Mouse (Mus musculus): Measurements from ENCODE around the gene Pik3r6. TPM values are rescaled to one million over a fixed set of nuclear protein-coding genes. Genes with fewer than 3 reads are reported as not detected.

The Pik3r6 gene
- polyA plus RNA-seq, 1 experiment from 2014 or later, result 0.79 TPM

GRCm38 (mm10) chr11:68513969-68514368, 11.2 kb downstream of the Pik3r6 start:
- no peak overlapping the region for H3K4me2 ChIP-seq (ENCODE audit: low read depth, low read length)
- no peak for ATAC-seq (ENCODE audit: low read depth)
- H3K27ac ChIP-seq (ENCODE audit: low read depth, low read length), result no peak overlapping the region
- H3K4me1 ChIP-seq (ENCODE audit: control insufficient read depth, insufficient read depth, low read length), result no peaks in the 10 kb centered on the region
- no peaks in the 10 kb centered on the region for H3K36me3 ChIP-seq (ENCODE audit: control insufficient read depth, insufficient read depth, low read length)
- H3K4me3 ChIP-seq (ENCODE audit: low read depth, low read length), result no peak overlapping the region
- H3K9me3 ChIP-seq (ENCODE audit: control insufficient read depth, low read length), result no peaks in the 10 kb centered on the region
- no peak overlapping the region for H3K9ac ChIP-seq (replicated peaks; ENCODE audit: low read depth, low read length)
- 46% methylated on average over 3 of the region's 3 CpGs for WGBS
- no peaks in the 10 kb centered on the region for H3K27me3 ChIP-seq (ENCODE audit: control insufficient read depth, insufficient read depth, low read length)

GRCm38 (mm10) chr11:68519362-68519761, 16.5 kb downstream of the Pik3r6 start:
- Histone ChIP-seq H3K27ac (ENCODE audit: low read depth, low read length) (no peak overlapping the region), H3K4me3 (ENCODE audit: low read depth, low read length) (no peak overlapping the region), H3K4me2 (ENCODE audit: low read depth, low read length) (no peak overlapping the region), H3K36me3 (ENCODE audit: control insufficient read depth, insufficient read depth, low read length) (no peaks in the 10 kb centered on the region), H3K9ac (replicated peaks; ENCODE audit: low read depth, low read length) (no peak overlapping the region), H3K27me3 (ENCODE audit: control insufficient read depth, insufficient read depth, low read length) (no peaks in the 10 kb centered on the region), H3K4me1 (ENCODE audit: control insufficient read depth, insufficient read depth, low read length) (no peaks in the 10 kb centered on the region), H3K9me3 (ENCODE audit: control insufficient read depth, low read length) (no peaks in the 10 kb centered on the region)
- 97% methylated on average over 4 of the region's 4 CpGs for WGBS
- no peak for ATAC-seq (ENCODE audit: low read depth)

GRCm38 (mm10) chr11:68519815-68520214, 17.0 kb downstream of the Pik3r6 start:
- Histone ChIP-seq H3K4me1 (ENCODE audit: control insufficient read depth, insufficient read depth, low read length) (no peaks in the 10 kb centered on the region), H3K36me3 (ENCODE audit: control insufficient read depth, insufficient read depth, low read length) (no peaks in the 10 kb centered on the region), H3K9ac (replicated peaks; ENCODE audit: low read depth, low read length) (no peak overlapping the region), H3K27ac (ENCODE audit: low read depth, low read length) (no peak overlapping the region), H3K4me3 (ENCODE audit: low read depth, low read length) (no peak overlapping the region), H3K4me2 (ENCODE audit: low read depth, low read length) (no peak overlapping the region), H3K9me3 (ENCODE audit: control insufficient read depth, low read length) (no peaks in the 10 kb centered on the region), H3K27me3 (ENCODE audit: control insufficient read depth, insufficient read depth, low read length) (no peaks in the 10 kb centered on the region)
- WGBS, result 94% methylated on average over 5 of the region's 5 CpGs
- no peak for ATAC-seq (ENCODE audit: low read depth)

DNA sequence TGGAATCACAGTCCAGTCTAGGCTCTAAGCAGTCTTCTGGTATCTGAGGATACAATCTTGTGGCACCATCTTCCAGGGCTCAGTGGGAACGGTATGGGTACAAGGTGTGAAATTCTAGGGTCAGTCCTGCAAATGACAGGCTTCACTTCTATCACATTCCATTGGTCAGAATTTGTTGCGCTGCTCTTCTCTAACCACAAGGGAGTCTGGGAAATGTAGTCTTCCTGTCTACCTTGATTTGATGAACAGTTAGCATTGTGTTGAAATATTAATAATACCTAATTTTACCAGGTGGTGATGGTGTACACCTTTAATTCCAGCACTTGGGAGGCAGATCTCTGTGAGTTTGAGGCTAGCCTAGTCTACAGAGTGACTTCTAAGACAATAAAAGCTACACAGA, 17.6 kb downstream of the Pik3r6 start:
- H3K4me1 ChIP-seq (ENCODE audit: control insufficient read depth, insufficient read depth, low read length), result no peaks in the 10 kb centered on the region
- no peak overlapping the region for H3K4me2 ChIP-seq (ENCODE audit: low read depth, low read length)
- no peak overlapping the region for H3K9ac ChIP-seq (replicated peaks; ENCODE audit: low read depth, low read length)
- H3K4me3 ChIP-seq (ENCODE audit: low read depth, low read length), result no peak overlapping the region
- 91% methylated on average over 2 of the region's 2 CpGs for WGBS
- H3K9me3 ChIP-seq (ENCODE audit: control insufficient read depth, low read length), result no peaks in the 10 kb centered on the region
- H3K27ac ChIP-seq (ENCODE audit: low read depth, low read length), result no peak overlapping the region
- H3K36me3 ChIP-seq (ENCODE audit: control insufficient read depth, insufficient read depth, low read length), result no peaks in the 10 kb centered on the region
- no peak for ATAC-seq (ENCODE audit: low read depth)
- H3K27me3 ChIP-seq (ENCODE audit: control insufficient read depth, insufficient read depth, low read length), result no peaks in the 10 kb centered on the region

DNA sequence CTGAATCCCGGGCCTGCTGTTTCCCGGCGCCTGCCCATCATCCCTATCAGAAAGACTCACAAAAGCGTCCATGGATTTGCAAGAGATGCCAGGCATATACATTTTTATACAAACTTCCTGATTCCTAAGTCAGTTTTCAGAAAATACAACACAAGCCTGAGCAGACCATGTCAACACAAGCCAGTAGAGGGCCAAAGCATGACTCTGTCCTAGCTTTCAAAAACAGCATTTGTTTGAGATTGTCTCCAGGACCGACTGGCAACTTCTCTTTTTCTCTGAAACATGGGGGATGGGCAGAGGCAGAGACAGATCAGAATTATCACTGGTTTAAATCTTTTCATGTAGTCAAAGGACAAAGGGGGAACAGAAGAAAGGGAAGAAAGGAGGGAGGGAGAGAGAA, 18.5 kb downstream of the Pik3r6 start:
- no peak overlapping the region for H3K27ac ChIP-seq (ENCODE audit: low read depth, low read length)
- no peak for ATAC-seq (ENCODE audit: low read depth)
- no peaks in the 10 kb centered on the region for H3K36me3 ChIP-seq (ENCODE audit: control insufficient read depth, insufficient read depth, low read length)
- no peak overlapping the region for H3K4me2 ChIP-seq (ENCODE audit: low read depth, low read length)
- H3K4me1 ChIP-seq (ENCODE audit: control insufficient read depth, insufficient read depth, low read length), result no peaks in the 10 kb centered on the region
- no peak overlapping the region for H3K4me3 ChIP-seq (ENCODE audit: low read depth, low read length)
- H3K27me3 ChIP-seq (ENCODE audit: control insufficient read depth, insufficient read depth, low read length), result no peaks in the 10 kb centered on the region
- no peaks in the 10 kb centered on the region for H3K9me3 ChIP-seq (ENCODE audit: control insufficient read depth, low read length)
- WGBS, result 78% methylated on average over 5 of the region's 5 CpGs
- H3K9ac ChIP-seq (replicated peaks; ENCODE audit: low read depth, low read length), result no peak overlapping the region

DNA sequence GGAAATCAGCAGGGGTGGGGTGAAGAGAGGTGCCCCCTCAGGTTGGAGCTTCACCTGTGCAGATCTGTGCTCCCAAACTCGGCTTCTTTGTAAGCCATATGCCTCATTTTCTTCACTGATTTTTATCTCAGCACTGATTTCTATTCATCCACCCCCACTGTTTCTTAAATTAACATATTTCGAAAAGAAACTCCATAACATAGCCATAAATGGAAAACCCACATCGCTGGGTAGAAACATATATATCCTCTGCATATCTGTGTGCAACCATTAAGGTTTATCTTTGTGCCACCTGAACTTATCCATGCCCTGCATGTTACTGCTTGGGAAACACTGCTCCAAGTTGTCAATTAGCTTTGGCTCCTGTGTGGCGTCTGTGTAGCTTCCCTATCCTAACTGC, 23.6 kb downstream of the Pik3r6 start:
- 75% methylated on average over 4 of the region's 4 CpGs for WGBS
- no peaks in the 10 kb centered on the region for H3K27me3 ChIP-seq (ENCODE audit: control insufficient read depth, insufficient read depth, low read length)
- no peak overlapping the region for H3K9ac ChIP-seq (replicated peaks; ENCODE audit: low read depth, low read length)
- H3K9me3 ChIP-seq (ENCODE audit: control insufficient read depth, low read length), result no peaks in the 10 kb centered on the region
- H3K4me2 ChIP-seq (ENCODE audit: low read depth, low read length), result no peak overlapping the region
- no peak overlapping the region for H3K4me3 ChIP-seq (ENCODE audit: low read depth, low read length)
- H3K27ac ChIP-seq (ENCODE audit: low read depth, low read length), result no peak overlapping the region
- ATAC-seq (ENCODE audit: low read depth), result no peak
- H3K4me1 ChIP-seq (ENCODE audit: control insufficient read depth, insufficient read depth, low read length), result no peaks in the 10 kb centered on the region
- no peaks in the 10 kb centered on the region for H3K36me3 ChIP-seq (ENCODE audit: control insufficient read depth, insufficient read depth, low read length)

DNA sequence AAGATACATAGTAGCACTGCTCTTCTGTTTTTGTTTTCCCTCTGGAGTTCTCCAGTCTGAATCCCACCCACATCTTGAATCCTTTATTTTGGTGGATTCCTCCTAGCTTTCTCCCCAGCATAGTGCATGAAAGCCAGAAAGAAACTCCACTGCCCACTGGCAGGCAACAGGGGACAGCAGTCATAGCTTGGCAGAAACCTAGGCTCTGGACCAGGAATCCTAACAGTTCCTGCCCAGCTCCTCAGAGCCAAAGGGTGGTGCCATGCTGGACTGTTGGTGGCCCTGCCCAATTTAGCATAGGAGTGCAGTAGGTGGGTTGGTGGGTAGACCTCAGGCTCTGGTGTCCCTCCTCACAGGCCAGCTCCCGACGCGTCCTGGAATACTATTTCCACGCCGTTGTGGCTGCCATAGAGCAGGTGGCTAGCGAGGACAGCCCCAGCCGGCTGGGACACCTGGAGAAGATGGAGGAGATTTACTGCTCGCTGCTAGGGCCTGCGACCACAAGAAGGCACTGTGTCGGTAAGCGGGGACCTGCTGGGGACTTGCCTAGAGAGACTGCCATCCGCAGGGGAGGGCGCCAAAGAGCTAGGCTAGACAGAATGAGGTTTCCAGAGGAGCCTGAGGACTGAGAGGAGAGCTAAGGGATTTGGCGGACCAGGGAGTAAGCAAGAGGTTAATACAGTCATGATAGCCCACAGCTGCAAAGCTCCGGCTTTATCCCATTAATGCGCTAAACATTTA, 28.4 kb downstream of the Pik3r6 start:
- no peaks in the 10 kb centered on the region for H3K4me1 ChIP-seq (ENCODE audit: control insufficient read depth, insufficient read depth, low read length)
- no peak overlapping the region for H3K4me3 ChIP-seq (ENCODE audit: low read depth, low read length)
- H3K27me3 ChIP-seq (ENCODE audit: control insufficient read depth, insufficient read depth, low read length), result no peaks in the 10 kb centered on the region
- no peak overlapping the region for H3K9ac ChIP-seq (replicated peaks; ENCODE audit: low read depth, low read length)
- no peak overlapping the region for H3K4me2 ChIP-seq (ENCODE audit: low read depth, low read length)
- ATAC-seq (ENCODE audit: low read depth), result no peak
- no peak overlapping the region for H3K27ac ChIP-seq (ENCODE audit: low read depth, low read length)
- no peaks in the 10 kb centered on the region for H3K9me3 ChIP-seq (ENCODE audit: control insufficient read depth, low read length)
- no peaks in the 10 kb centered on the region for H3K36me3 ChIP-seq (ENCODE audit: control insufficient read depth, insufficient read depth, low read length)
- whole genome bisulfite sequencing, result 26% methylated on average over 16 of the region's 16 CpGs

DNA sequence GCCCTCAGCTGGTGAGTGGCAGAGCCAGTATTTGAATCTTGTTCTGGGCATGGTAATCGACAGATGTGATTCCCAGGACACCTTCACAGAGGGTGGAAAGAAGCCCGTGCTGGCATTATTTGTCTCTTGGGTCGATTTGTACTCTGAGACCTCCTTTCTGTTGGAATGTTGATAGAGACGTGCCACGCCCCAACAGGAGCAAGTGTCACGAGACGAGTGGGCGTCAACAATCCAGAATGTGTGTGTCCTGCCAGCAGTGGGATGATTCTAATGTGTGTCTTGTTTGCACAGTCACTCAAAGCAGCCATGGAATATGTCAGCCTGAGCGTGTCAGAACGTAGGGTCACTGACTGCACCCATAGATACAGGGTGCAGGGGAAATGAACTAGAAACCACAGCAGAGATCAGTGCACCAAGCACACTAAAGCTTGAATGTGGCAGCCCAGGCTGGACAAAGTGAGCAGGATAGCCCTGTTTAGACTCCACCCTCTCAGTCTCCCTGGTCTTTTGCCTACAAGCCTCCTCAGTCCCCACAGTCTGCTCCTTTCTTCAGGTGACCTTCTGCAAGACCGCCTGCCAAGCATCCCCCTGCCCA, 29.2 kb downstream of the Pik3r6 start:
- H3K4me2 ChIP-seq (ENCODE audit: low read depth, low read length), result no peak overlapping the region
- ATAC-seq (ENCODE audit: low read depth), result no peak
- H3K27me3 ChIP-seq (ENCODE audit: control insufficient read depth, insufficient read depth, low read length), result no peaks in the 10 kb centered on the region
- no peak overlapping the region for H3K27ac ChIP-seq (ENCODE audit: low read depth, low read length)
- 77% methylated on average over 11 of the region's 11 CpGs for WGBS
- H3K9ac ChIP-seq (replicated peaks; ENCODE audit: low read depth, low read length), result no peak overlapping the region
- H3K4me1 ChIP-seq (ENCODE audit: control insufficient read depth, insufficient read depth, low read length), result no peaks in the 10 kb centered on the region
- no peaks in the 10 kb centered on the region for H3K36me3 ChIP-seq (ENCODE audit: control insufficient read depth, insufficient read depth, low read length)
- no peak overlapping the region for H3K4me3 ChIP-seq (ENCODE audit: low read depth, low read length)
- no peaks in the 10 kb centered on the region for H3K9me3 ChIP-seq (ENCODE audit: control insufficient read depth, low read length)

DNA sequence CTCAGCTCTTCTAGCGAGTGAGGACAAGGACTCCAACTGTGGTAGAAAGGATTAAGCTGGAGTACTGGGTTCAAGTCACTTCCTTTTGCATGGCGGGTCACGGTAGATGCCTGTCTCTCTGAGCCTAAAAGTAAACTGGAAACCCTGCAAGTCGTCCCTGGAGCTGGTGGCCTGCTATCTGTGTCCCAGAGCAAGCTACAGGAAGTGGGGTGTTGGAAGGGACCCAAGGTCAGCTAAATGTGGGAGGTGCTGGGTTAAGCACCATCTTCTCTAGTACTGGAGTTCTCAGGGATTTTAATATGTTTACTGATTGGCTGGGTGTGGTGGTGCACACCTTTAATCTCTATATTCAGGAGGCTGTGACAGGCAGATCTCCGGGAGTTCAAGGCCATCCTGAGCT, 30.0 kb downstream of the Pik3r6 start:
- no peaks in the 10 kb centered on the region for H3K9me3 ChIP-seq (ENCODE audit: control insufficient read depth, low read length)
- H3K9ac ChIP-seq (replicated peaks; ENCODE audit: low read depth, low read length), result no peak overlapping the region
- H3K4me3 ChIP-seq (ENCODE audit: low read depth, low read length), result no peak overlapping the region
- H3K36me3 ChIP-seq (ENCODE audit: control insufficient read depth, insufficient read depth, low read length), result no peaks in the 10 kb centered on the region
- no peak for ATAC-seq (ENCODE audit: low read depth)
- WGBS, result 85% methylated on average over 5 of the region's 5 CpGs
- no peak overlapping the region for H3K4me2 ChIP-seq (ENCODE audit: low read depth, low read length)
- no peaks in the 10 kb centered on the region for H3K4me1 ChIP-seq (ENCODE audit: control insufficient read depth, insufficient read depth, low read length)
- no peak overlapping the region for H3K27ac ChIP-seq (ENCODE audit: low read depth, low read length)
- H3K27me3 ChIP-seq (ENCODE audit: control insufficient read depth, insufficient read depth, low read length), result no peaks in the 10 kb centered on the region
